Mouse (Mus musculus) sigmoid colon, adult 10 weeks (tissue): ENCODE measurements around the gene 4930550L24Rik. TPM values are rescaled to one million over a fixed set of nuclear protein-coding genes. Genes with fewer than 3 reads are reported as not detected.

Experiments
- polyA plus RNA-seq: library from polyadenylated mRNA; stranded (reverse); fragments of 350-450 nt; fragmentation: Illumina TruSeq; extraction: RNeasy Lipid Tissue Mini Kit (QIAGEN cat#74804); gene quantifications from one replicate; pipeline ENCODE4 v1.2.3, GENCODE M21; 2014; ENCODE audit warnings: low read depth, low replicate concordance

4930550L24Rik gene
- not detected for polyA plus RNA-seq

DNA sequence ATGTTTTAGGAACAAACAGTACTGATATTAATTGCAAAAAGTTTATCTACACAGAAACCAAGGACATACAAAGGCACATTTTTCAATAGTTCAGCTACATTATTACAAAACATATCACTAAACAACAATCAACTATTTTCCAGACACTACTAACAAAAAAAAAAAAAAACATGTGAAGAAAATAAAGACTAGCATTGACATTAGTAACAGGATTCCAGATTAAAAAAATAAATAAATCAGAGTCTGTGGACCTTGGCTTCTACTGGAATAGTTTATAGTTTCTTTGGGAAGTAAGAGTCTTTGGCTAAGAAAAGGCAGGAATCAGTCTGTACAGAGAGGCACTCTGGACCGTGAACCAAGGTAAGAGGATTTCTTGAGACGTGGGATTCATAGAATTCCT lies at the start of gene 4930550L24Rik:
Gene 4930550L24Rik, plus strand, starts transcription at position 301 of the 400 bp plus-strand sequence.

